Mouse (Mus musculus): Measurements from ENCODE around the gene Gm9936.

DNA sequence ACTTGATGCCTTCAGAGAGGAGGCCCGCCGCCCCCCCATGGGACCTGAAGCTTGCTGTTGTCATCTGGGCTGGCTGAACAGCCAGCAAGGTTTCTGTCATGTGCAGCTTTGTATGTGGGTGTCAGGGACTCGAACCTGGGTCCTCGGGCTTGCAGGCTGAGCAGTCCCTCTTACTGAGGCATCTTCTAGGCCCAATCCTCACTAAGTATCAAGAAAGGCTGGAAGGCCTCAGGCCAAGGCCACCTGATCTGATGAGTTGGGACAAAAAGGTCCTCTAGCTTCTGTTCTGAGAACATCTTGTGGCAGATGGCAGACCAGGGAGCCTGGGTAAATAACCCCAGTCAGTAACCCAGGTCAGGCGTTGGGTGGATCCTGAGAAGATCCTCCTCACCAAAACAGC is 48.7 kb downstream of the Gm9936 start:
- TF ChIP-seq CTCF (IDR thresholded peaks at IDR 0.05; ENCODE audit: control insufficient read depth, insufficient read depth, low read length) (no peak), POLR2A (IDR thresholded peaks at IDR 0.05; ENCODE audit: borderline replicate concordance, control insufficient read depth, low read depth, low read length) (no peak)
